Mouse (Mus musculus) left cerebral cortex, adult 8-10 months (tissue): Measurements from ENCODE around the gene Krt72. TPM values are rescaled to one million over a fixed set of nuclear protein-coding genes. Genes with fewer than 3 reads are reported as not detected.

Source experiments
- DNase-seq, 2 experiments: peaks; one replicate each; pipeline ENCODE4 v3.0.0; 2022; ENCODE audit warnings: low spot score in 2 of 2
- total RNA-seq, 4 experiments: library from RNA; stranded (reverse); gene quantifications; 2 replicates each; pipeline ENCODE4 v1.2.4; 2022

Krt72 gene
- not detected for total RNA-seq

GRCm38 (mm10) chr15:101786360-101786759, at the start of gene Krt72:
Krt72 (minus strand) TSS chr15:101786460.
- DNase-seq = no peak

- no peak for DNase-seq
These were observed 48.6 kb upstream of the Krt72 start for GRCm38 (mm10) chr15:101834784-101835328.

- DNase-seq = no peak
These were observed 46.9 kb upstream of the Krt72 start for GRCm38 (mm10) chr15:101833131-101833530.

GRCm38 (mm10) chr15:101829441-101829840, 43.2 kb upstream of the Krt72 start:
- no peak for DNase-seq

GRCm38 (mm10) chr15:101821786-101822185, 35.5 kb upstream of the Krt72 start:
- DNase-seq = no peak

- DNase-seq = no peak
These were observed 31.6 kb upstream of the Krt72 start, which contains the start of gene Krt2 for GRCm38 (mm10) chr15:101817875-101818274. Krt2 (minus strand) TSS chr15:101818169.

- DNase-seq = peak in 1 of 2 experiments; percentile 64
These were observed 17.0 kb upstream of the Krt72 start for GRCm38 (mm10) chr15:101803052-101803822.

GRCm38 (mm10) chr15:101802296-101802835, 16.1 kb upstream of the Krt72 start, which contains the start of gene Krt73:
Krt73 (minus strand) TSS chr15:101802346.
- no peak for DNase-seq

- DNase-seq = no peak
These were observed 4.6 kb upstream of the Krt72 start for GRCm38 (mm10) chr15:101790867-101791266.

- no peak for DNase-seq
These were observed 12.8 kb downstream of the Krt72 start for GRCm38 (mm10) chr15:101773420-101773819.

GRCm38 (mm10) chr15:101772711-101773081, 13.6 kb downstream of the Krt72 start:
- peak; percentile 56 to 98 for DNase-seq

GRCm38 (mm10) chr15:101772080-101772710, 14.1 kb downstream of the Krt72 start:
- peak in 1 of 2 experiments; percentile 12 for DNase-seq

GRCm38 (mm10) chr15:101770226-101770625, 16.0 kb downstream of the Krt72 start:
- no peak for DNase-seq

GRCm38 (mm10) chr15:101742711-101743110, 43.5 kb downstream of the Krt72 start, which contains the start of gene Krt71:
Krt71 (minus strand) TSS chr15:101743109.
- no peak for DNase-seq

GRCm38 (mm10) chr15:101737786-101738185, 48.5 kb downstream of the Krt72 start:
- no peak for DNase-seq

GRCm38 (mm10) chr15:101730653-101731052, 55.6 kb downstream of the Krt72 start:
- DNase-seq = no peak

Other genes starting within 250 kb of the Krt72 start
- gene Krt82, start 235.8 kb downstream of the Krt72 start, total RNA-seq = not detected
- not detected for gene Krt90, start 223.5 kb downstream of the Krt72 start, total RNA-seq
- gene Krt75, start 212.6 kb downstream of the Krt72 start, total RNA-seq = not detected
- not detected for gene Gm5414, start 158.3 kb downstream of the Krt72 start, total RNA-seq
- not detected for gene Gm5478, start 139.1 kb downstream of the Krt72 start, total RNA-seq
- gene Krt6b, start 106.2 kb downstream of the Krt72 start, total RNA-seq = not detected
- not detected for gene Krt6a, start 92.2 kb downstream of the Krt72 start, total RNA-seq
- not detected for gene Krt5, start 73.6 kb downstream of the Krt72 start, total RNA-seq
- gene Krt71, start 43.4 kb downstream of the Krt72 start, total RNA-seq = not detected
- 1 to 10 TPM in 3 of 4 experiments, under 1 TPM in 1; 0.76 to 1.4 (median 1.1) TPM for gene Krt73, start 15.9 kb upstream of the Krt72 start, total RNA-seq
- gene Krt2, start 31.7 kb upstream of the Krt72 start, total RNA-seq = under 1 TPM; 0.17 to 0.82 (median 0.39) TPM
- gene Krt1, start 64.3 kb upstream of the Krt72 start, total RNA-seq = 1 to 10 TPM; 1.7 to 3.3 (median 2.6) TPM
- 10 to 100 TPM in 2 of 4 experiments, 1 to 10 TPM in 2; 7.2 to 11.8 (median 10.0) TPM for gene Krt77, start 83.2 kb upstream of the Krt72 start, total RNA-seq
- gene Krt76, start 106.5 kb upstream of the Krt72 start, total RNA-seq = not detected
- not detected for gene Krt4, start 138.3 kb upstream of the Krt72 start, total RNA-seq
- gene Krt79, start 153.9 kb upstream of the Krt72 start, total RNA-seq = not detected
- gene Krt78, start 167.8 kb upstream of the Krt72 start, total RNA-seq = not detected
- under 1 TPM; 0.17 to 0.95 (median 0.23) TPM for gene Krt8, start 218.0 kb upstream of the Krt72 start, total RNA-seq
- 1 to 10 TPM in 2 of 4 experiments, under 1 TPM in 2; 0.26 to 2.5 (median 1.3) TPM for gene Krt18, start 241.7 kb upstream of the Krt72 start, total RNA-seq